16 mouse cellular contexts compared by ENCODE assay signal in the genomic region with DNA sequence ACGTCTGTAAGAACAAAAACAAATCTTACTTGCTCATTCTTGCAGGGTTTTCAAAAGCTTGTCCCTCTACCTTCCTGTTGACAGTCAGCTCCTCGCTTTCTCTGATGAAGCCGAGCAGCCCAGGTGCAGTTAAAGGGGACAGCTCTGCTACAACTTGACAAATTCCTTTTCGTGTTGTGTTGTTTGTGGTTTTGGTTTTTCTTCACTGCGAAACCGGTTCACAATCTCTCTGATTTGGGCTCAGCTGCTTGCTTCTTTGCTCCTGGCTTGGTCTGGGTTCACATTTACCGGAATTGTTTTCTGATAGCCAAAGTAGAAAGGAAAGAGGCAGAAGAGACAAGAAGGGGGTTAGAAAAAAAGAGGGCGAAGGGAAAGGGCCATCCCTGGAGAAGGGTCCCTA. TPM values are rescaled to one million over a fixed set of nuclear protein-coding genes. Genes with fewer than 3 reads are reported as not detected.
DNase-seq lines count a peak whose midpoint lies in the region; ATAC-seq and TF ChIP-seq lines count a peak whose summit lies in the region.
"Had no signal": no experiment of that assay in that cellular context is flagged by ENCODE, and none has a peak within 500 bp of the region (broad histone marks: within the 10 kb centered on the region; RNA-seq: fewer than 3 reads in every experiment).

No protein-coding gene starts in this region.

- ATAC-seq in hindbrain, embryonic 12.5 days (ENCODE audit: low FRiP score) = no peak
- ATAC-seq in midbrain, embryonic 15.5 days (replicated peaks) = no peak
- ATAC-seq in megakaryocyte, adult 5-6 weeks (ENCODE audit: poor library complexity, severe bottlenecking) = no peak

- intact Hi-C loops in heart, postnatal 10 days (cut with DNase I) = loop anchor here (5.0 kb wide), 1 partner anchor 213 kb away; no protein-coding TSS in a partner anchor

- no peaks in the 10 kb centered on the region for H3K36me3 ChIP-seq in heart, embryonic 10.5 days
- no peaks in the 10 kb centered on the region for H3K36me3 ChIP-seq in hindbrain, embryonic 12.5 days
- no peaks in the 10 kb centered on the region for H3K36me3 ChIP-seq in midbrain, embryonic 15.5 days (replicated peaks)

- peaks cover 32% of the 10 kb centered on the region for H3K4me1 ChIP-seq in heart, embryonic 10.5 days
- peaks cover 34% of the 10 kb centered on the region for H3K4me1 ChIP-seq in hindbrain, embryonic 12.5 days
- peaks cover 32% of the 10 kb centered on the region for H3K4me1 ChIP-seq in midbrain, embryonic 15.5 days

- no peak for TF ChIP-seq POLR2A in brain, embryonic 14.5 days (IDR thresholded peaks at IDR 0.05; ENCODE audit: borderline replicate concordance, extremely low read depth, insufficient read depth, insufficient read length, poor library complexity, severe bottlenecking)

- TF ChIP-seq CTCF in brain, embryonic 14.5 days (IDR thresholded peaks at IDR 0.05; ENCODE audit: borderline replicate concordance, extremely low read depth, insufficient read depth, insufficient read length) = no peak
- TF ChIP-seq CTCF in layer of hippocampus, adult 2 months (conservative IDR thresholded peaks at IDR 0.05) = no peak

- WGBS in heart, embryonic 10.5 days = 4% methylated on average over 8 of the region's 8 CpGs
- 2% methylated on average over 8 of the region's 8 CpGs for WGBS in hindbrain, embryonic 12.5 days
- WGBS in midbrain, embryonic 15.5 days = 3% methylated on average over 8 of the region's 8 CpGs

- H3K9ac ChIP-seq in hindbrain, embryonic 12.5 days = peak overlapping the region; percentile 41; the same call in 1 of the 2 replicates
- peak overlapping the region; percentile 42 for H3K9ac ChIP-seq in midbrain, embryonic 15.5 days

- H3K4me2 ChIP-seq in hindbrain, embryonic 12.5 days (replicated peaks) = peak overlapping the region; percentile 80
- H3K4me2 ChIP-seq in midbrain, embryonic 15.5 days = peak overlapping the region; percentile 67

- DNase-seq in heart, embryonic 10.5 days (ENCODE audit: low spot score) = no peak
- no peak for DNase-seq in heart, postnatal 10 days
- DNase-seq in brain, embryonic 14.5 days (ENCODE audit: low read depth) = peak; percentile 41
- no peak for DNase-seq in layer of hippocampus, adult 2 months (ENCODE audit: low spot score in 2 of 2)
- DNase-seq in MN1 (ENCODE audit: low spot score) = no peak
- DNase-seq: adrenal gland, postnatal 36 days; cerebellum, adult 18-20 months; gastrocnemius, postnatal 10 days; lung, adult 18-20 months had no signal

- no peak overlapping the region for H3K27ac ChIP-seq in heart, embryonic 10.5 days
- H3K27ac ChIP-seq in hindbrain, embryonic 12.5 days = no peak overlapping the region; the same call in 1 of the 2 replicates
- peak overlapping the region; percentile 72 for H3K27ac ChIP-seq in midbrain, embryonic 15.5 days
- H3K27ac ChIP-seq in layer of hippocampus, adult 2 months = no peak overlapping the region

- peaks cover 99% of the 10 kb centered on the region for H3K27me3 ChIP-seq in heart, embryonic 10.5 days (ENCODE audit: insufficient read depth, poor library complexity, severe bottlenecking)
- peaks cover 82% of the 10 kb centered on the region for H3K27me3 ChIP-seq in hindbrain, embryonic 12.5 days
- peaks cover 51% of the 10 kb centered on the region for H3K27me3 ChIP-seq in midbrain, embryonic 15.5 days (replicated peaks)

- H3K4me3 ChIP-seq in heart, embryonic 10.5 days = peak overlapping the region; percentile 60; the same call in 1 of the 2 replicates
- H3K4me3 ChIP-seq in hindbrain, embryonic 12.5 days = peak overlapping the region; percentile 45
- H3K4me3 ChIP-seq in midbrain, embryonic 15.5 days = peak overlapping the region; percentile 43
- no peak overlapping the region for H3K4me3 ChIP-seq in layer of hippocampus, adult 2 months

- H3K9me3 ChIP-seq in heart, embryonic 10.5 days = no peaks in the 10 kb centered on the region
- H3K9me3 ChIP-seq in hindbrain, embryonic 12.5 days (replicated peaks) = no peaks in the 10 kb centered on the region
- H3K9me3 ChIP-seq in midbrain, embryonic 15.5 days = no peaks in the 10 kb centered on the region

RNA-seq across cellular contexts. Expression of gene Pou4f2, which starts 2.1 kb away (rescaled TPM):
- polyA plus RNA-seq in heart, embryonic 10.5 days (2016; fragmentation: Nextera tagmentation; extraction: Ambion mirVana) = not detected in 2 replicates
- not detected for total RNA-seq in heart, postnatal 10 days (2021)
- polyA plus RNA-seq in brain, embryonic 14.5 days (2012; rRNA removed) = 8.9 and 16.4 TPM in 2 replicates
- 2.6 and 5.0 TPM in 2 replicates for polyA plus RNA-seq in hindbrain, embryonic 12.5 days (2016; fragmentation: Nextera tagmentation; extraction: Ambion mirVana)
- polyA plus RNA-seq in midbrain, embryonic 15.5 days (2015; fragmentation: Nextera tagmentation; extraction: Ambion mirVana) = 15.8 and 19.3 TPM in 2 replicates
- total RNA-seq in layer of hippocampus, adult 2 months (2021) = not detected
- total RNA-seq in megakaryocyte, adult 5-6 weeks (2015) = not detected in 2 replicates
- not detected in 2 replicates for total RNA-seq in megakaryocyte, adult 5-6 weeks (2017)
- total RNA-seq: adrenal gland, postnatal 36 days; gastrocnemius, postnatal 10 days; left cerebral cortex, postnatal 10 days had no signal
- polyA plus RNA-seq: C2C12; large intestine, adult 2 months; spleen, adult 2 months had no signal
